In genomic region chr2:30194656-30195055, GRCm38 (mm10) we compare ENCODE assay signal across 18 mouse cellular contexts.
"Had no signal": no experiment of that assay in that cellular context is flagged by ENCODE, and none has a peak within 500 bp of the region (broad histone marks: within the 10 kb centered on the region; RNA-seq: fewer than 3 reads in every experiment).

No protein-coding gene starts in this region.

- DNase-seq: lung, embryonic 14.5 days; lung, postnatal 10 days; lung, postnatal 4 days; midbrain, embryonic 14.5 days; retina, postnatal 1 day; right cerebral cortex, adult 18-20 months; right cerebral cortex, postnatal 25 days; right cerebral cortex, postnatal 4 days; spleen, adult 18-20 months; thymus, adult 18-20 months; thymus, postnatal 14 days; thymus, postnatal 36 days had no signal

- H3K4me1 ChIP-seq: midbrain, embryonic 10.5 days; midbrain, embryonic 12.5 days; neural tube, embryonic 13.5 days; neural tube, embryonic 15.5 days had no signal

- ATAC-seq: midbrain, embryonic 16.5 days had no signal

- H3K4me2 ChIP-seq: lung, embryonic 14.5 days; midbrain, embryonic 12.5 days; neural tube, embryonic 13.5 days; neural tube, embryonic 15.5 days had no signal

- H3K27ac ChIP-seq: midbrain, embryonic 10.5 days; midbrain, embryonic 12.5 days; neural tube, embryonic 13.5 days; neural tube, embryonic 15.5 days had no signal

- H3K9me3 ChIP-seq: midbrain, embryonic 10.5 days; midbrain, embryonic 12.5 days; neural tube, embryonic 13.5 days; neural tube, embryonic 15.5 days had no signal

- H3K27me3 ChIP-seq: midbrain, embryonic 12.5 days; neural tube, embryonic 13.5 days; neural tube, embryonic 15.5 days had no signal

- H3K4me3 ChIP-seq: midbrain, embryonic 10.5 days; midbrain, embryonic 12.5 days; myocyte; neural tube, embryonic 13.5 days; neural tube, embryonic 15.5 days had no signal

- H3K9ac ChIP-seq: lung, embryonic 14.5 days; midbrain, embryonic 12.5 days; neural tube, embryonic 13.5 days; neural tube, embryonic 15.5 days had no signal
